Mouse (Mus musculus) NIH3T3 (cell line): ENCODE measurements at regions not wholly inside any gene's neighbourhood (a gene's known extent, or its start where the extent isn't known, plus 50 kb on each side); places are given as distances from the start of the nearest gene placed in this dataset.

Experiments
- DNase-seq: peaks from one replicate; pipeline ENCODE4 v3.0.0-alpha.2; 2012; ENCODE audit warnings: low read depth

DNA sequence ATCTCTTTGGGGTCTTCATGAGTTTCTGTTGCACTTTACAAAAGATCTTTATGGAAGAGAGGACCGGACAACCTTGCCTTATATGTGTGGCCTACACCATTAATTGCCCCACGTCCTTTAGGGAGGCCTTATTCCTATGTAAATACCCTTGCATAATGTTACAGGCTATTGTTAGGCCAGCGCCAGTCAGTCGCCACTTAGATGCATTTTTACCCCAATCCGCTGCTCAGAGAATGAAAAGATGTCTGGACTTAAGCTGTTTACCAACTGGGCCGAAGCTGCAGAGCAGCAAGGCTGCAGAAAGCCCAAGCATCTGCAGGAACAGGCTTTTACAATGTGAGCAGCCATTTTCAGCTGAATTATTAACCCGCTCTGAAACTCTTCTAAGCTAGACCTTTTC, 79.5 kb upstream of the Otx2 start:
- DNase-seq: no peak

DNA sequence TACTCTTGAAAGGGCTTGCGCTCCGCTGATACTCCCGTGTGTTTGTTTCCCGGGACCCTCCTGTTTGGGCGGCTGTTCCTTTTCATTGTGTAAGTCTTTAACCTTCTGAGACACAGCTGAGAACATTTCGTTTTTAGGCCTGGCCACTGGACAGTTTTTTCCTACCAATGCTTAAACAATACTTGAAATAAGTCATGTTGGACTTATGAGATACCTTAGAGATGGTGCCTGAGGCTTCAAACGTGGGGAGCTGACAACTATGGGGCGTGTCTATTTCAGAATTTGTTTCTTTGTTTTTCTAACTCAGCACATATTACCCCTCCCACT, 78.9 kb upstream of the Otx2 start:
- DNase-seq: no peak

DNA sequence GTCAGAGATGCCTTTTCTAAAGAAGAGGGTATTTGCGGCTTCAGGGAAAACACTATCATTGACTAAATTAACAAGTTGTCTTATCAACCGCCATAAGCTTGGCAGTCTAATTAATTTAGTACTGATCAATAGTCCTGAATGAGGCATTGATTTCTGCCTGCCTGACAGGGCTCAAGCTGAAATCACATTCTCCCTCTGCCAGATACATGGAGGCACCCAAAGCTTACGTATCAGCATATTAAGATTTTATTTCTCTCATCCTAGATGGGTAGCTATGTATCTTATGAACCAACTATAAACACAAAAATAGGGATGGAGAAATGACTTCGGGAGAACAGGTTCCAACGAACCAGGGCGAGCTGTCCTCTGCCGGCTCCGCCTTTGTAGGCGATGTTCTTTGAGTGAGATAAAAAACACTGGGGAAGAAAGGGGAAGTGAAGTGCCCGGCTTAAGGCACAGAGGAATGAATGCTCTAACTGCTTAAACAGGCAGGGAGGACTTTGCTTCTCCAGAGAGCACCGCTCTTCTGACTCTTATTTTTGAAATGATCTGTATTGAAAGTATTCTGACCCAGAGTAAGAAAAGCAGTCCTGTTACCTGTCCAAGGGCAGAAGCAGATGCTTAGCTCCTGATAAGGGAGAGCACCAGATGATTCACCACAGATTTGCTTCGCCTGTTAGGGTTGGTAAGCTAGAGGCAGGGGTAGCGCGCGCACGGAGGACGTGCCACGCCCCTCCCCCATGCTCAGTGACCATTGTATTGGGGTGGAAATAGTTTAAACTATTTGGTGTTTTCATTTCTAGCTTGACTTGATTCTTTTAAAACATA, 78.3 kb upstream of the Otx2 start:
- no peak for DNase-seq

DNA sequence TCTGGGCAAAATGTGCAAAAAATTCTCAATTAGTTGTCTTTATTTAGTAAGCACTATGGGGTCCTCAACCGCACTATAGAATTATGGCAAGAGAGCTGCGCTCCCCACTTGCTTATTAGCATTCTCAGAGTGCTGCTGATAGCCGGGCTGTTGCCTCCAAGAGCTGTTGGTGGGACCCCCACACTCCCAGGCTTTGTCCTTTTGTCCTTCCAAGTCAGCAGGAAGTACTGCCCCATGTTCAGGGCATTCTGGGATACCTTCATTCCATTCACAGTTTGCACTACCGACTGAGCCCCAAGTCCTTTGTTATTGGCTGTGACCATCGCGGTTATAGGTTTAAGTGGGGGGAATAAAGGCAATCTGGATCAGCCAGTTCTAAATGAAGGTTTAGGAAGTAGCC, 77.4 kb upstream of the Otx2 start:
- DNase-seq: no peak

DNA sequence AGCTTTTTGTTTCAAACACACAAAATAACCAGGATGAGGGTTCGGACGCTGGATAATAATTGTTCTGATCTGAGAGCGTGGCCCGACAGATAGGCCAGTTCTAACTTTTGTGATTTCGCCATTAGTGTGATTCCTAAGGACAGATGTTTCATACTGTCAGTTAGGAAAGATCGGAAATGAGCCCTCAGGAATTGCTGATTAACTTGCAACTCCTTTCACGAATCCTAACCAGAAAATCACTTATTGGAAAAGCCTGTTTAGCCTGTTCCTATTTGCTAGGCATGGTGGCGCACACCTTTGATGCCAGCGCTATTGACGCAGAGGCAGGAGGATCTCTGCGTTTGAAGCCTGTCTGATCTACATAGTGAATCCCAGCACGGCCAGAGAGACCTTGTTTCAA, 75.4 kb upstream of the Otx2 start:
- DNase-seq: no peak

DNA sequence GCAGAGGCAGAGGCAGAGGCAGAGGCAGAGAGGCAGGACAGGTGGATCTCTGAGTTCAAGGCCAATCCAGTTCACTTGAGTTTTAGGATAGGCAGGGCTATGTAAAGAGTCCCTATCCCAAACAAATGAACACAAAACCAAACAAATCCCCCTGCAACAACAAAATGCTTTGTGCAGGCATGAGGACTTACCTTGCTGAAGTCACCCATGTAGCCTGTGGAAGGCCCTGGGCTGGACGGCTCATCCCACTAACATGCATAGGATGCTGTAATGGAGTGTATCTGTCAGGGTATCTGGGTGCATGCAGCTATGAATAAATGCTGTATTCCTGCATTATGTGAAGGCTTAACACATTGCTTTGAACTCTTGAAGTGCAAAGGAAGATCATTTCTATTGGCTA, 74.3 kb upstream of the Otx2 start:
- DNase-seq: no peak

DNA sequence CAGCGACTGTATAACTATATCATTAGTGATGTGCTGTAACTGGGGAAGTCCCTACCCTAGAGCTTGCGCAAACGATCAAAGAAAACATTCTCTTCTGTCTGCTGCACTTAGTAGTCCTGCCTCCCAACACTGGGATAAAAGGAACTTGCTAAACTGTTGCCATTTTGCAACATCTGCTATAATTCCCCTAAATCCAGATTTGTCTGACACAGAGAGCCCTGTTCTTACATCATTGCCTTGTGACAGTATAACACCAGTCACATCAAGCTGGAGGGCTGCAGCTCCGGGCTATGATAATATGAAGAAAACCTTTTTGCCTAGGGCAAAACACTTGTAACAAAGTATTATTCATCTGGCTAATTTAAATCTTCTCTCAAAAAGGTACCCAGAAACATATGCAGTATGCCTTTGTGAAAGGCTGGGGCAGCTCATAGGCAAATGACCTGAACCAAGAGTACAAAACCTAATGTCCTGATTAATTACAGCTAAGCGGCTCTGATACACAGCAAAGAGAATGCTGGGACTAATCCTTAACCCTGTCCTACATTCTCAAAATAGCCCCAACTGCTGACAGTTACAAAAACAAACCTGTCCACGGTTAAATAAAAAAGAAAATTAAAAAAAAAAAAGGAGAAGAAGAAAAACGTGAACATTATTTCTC, 67.5 kb upstream of the Otx2 start:
- no peak for DNase-seq

DNA sequence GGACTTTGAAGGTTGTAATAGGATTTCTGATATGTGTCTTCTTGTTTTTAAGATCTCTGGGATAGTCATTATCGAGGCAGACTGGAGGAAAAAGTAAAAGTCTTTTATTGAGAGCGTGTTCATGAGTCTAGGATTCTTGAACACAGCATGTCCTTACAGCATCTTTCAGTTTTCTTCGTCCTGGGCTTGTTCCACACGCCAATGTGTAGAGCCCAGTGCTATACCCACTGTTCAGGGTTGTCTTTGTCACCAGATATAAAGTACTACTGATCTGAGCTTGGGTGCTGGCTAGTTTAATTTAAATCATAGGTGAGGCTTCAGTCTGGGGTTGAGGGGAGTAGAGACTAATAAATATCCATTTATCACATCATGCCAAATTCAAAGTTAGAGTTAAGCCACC, 65.5 kb upstream of the Otx2 start:
- no peak for DNase-seq

DNA sequence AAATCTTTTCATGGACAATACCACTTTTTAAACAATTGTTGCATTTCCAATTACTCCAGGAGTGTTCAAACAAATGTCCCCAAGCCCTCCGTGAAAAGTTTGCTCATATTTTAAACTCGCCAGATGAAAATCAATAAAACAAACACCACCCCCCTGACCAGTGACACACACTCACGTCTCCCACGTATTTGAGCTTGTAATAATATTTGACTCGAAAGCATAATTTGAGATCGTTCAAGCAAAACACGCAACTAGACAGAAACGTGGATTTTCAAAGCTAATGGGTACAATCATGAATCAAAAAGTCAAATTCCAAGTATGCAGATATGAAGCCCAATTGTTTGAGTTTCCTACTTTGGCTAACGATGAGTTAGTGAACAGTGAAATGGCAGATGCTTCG, 65.0 kb upstream of the Otx2 start:
- DNase-seq: no peak

DNA sequence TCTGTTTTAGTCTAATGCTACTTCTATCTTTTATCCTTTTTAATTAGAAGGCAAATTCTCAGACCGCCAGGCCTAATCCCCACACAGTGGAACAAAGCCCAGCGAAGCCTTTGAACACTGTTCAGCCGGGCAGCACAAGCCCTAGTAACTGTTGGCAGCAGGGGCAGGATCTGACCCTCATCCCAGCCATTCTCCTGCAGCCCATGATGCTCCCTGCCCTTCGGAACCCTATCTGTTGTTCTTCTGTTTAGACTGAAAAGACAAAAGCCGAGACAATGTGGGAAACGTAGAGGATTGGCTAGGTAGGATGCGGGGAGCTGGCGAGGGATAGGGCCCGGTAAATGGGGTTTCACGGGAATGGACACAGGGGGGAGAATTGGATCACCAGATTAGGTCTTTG, 64.6 kb upstream of the Otx2 start:
- no peak for DNase-seq

DNA sequence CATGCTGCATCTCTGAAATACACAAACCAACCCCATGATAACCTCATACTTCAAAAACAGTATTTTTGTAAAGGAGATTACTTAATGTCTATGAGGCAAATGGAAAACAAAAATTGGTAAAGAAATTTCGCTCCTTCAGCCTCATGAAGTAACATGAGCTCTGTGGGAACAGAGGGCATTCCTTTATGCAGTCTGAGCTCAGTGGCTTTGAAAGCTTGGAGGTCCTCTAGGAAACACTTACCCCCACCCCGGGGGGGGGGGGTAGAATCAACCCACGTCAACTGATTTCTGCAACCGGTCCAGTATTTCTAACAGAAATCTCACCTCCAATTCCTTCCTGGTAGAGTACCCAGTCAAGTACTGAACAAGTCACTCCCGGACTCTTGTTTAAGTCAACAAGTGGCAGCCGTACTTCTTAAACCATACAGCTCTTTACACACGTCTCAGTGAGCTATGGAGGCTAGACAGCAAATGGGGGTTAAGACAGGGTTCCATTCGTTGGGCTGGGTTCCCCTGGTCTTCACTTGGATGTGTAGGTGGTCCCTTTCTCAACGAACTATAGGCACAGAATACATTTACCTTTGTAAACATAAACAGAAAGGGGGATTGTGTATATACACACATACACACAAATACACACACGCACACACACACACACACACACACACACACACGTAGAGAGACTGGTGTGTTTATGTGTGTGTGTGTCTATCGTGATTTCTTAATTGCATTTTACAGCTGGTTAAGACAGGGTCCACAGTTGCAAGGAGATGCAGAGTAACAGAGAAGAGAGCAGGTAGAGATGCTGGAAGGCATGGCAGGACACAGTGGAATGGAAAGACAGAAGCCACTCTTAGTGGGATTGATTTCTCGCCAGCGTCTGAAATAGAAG, 63.6 kb upstream of the Otx2 start:
- no peak for DNase-seq

DNA sequence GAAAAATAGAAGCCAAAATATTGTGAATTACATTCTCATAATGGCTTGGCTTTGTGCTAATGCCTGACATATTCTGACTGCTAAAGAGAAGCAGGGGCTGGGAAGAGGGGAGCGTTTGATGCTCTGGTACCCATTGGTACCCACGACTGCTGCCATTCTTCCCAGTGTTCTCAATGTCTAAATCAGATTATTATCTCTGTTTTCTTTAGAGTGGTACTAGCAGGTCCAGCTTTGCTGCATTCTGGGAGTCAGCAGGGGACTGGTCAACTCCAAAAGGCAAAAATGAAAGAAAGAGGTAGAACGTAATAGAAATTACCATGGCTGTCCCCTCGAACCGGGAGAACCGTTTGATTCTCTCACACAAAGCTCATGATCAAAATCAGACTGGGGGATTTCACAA, 62.6 kb upstream of the Otx2 start:
- DNase-seq: no peak

DNA sequence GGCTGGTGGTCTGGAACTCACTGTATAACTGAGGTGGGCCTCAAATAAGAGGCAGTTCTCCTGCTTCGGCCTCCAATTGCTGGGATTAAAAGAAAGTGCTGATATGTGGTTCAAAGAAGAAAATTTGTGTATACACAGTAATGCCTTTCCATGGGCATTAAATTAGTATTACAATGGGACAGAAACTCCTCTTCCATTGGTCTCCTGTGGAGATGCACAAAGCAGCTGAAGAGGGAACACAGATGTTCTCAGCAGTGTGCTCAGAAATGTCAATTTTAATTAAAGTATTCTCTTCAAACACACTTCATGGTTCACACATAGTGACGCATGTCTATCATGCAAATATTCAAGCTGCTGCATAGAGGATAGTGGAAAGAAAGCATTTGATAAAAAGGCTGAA, 56.4 kb upstream of the Otx2 start:
- DNase-seq: no peak
